Mouse (Mus musculus) CD4-positive helper T cell, adult 2 months (primary cell): ENCODE measurements at regions not wholly inside any gene's neighbourhood (a gene's known extent, or its start where the extent isn't known, plus 50 kb on each side); places are given as distances from the start of the nearest gene placed in this dataset.

Experiments
- DNase-seq: peaks from one replicate; pipeline ENCODE4 v3.0.0-alpha.2; 2012; ENCODE audit warnings: low read depth, missing footprints, low spot score

GRCm38 (mm10) chr5:77620402-77620801 is 212.6 kb upstream of the Igfbp7 start:
- no peak for DNase-seq

- no peak for DNase-seq
These were observed 202.7 kb upstream of the Igfbp7 start for GRCm38 (mm10) chr5:77610496-77610895.

- DNase-seq: no peak
These were observed 186.9 kb upstream of the Igfbp7 start for GRCm38 (mm10) chr5:77594719-77595118.

- no peak for DNase-seq
These were observed 181.4 kb upstream of the Igfbp7 start for GRCm38 (mm10) chr5:77589252-77589651.

GRCm38 (mm10) chr5:77581702-77582101 is 173.9 kb upstream of the Igfbp7 start:
- DNase-seq: no peak

- DNase-seq: no peak
These were observed 173.3 kb upstream of the Igfbp7 start for GRCm38 (mm10) chr5:77581106-77581638.

GRCm38 (mm10) chr5:77579826-77580745 is 172.2 kb upstream of the Igfbp7 start:
- no peak for DNase-seq

- DNase-seq: no peak
These were observed 169.0 kb upstream of the Igfbp7 start for GRCm38 (mm10) chr5:77576881-77577280.

- no peak for DNase-seq
These were observed 167.9 kb upstream of the Igfbp7 start for GRCm38 (mm10) chr5:77575780-77576179.

GRCm38 (mm10) chr5:77570364-77570763 is 162.5 kb upstream of the Igfbp7 start:
- no peak for DNase-seq

- no peak for DNase-seq
These were observed 160.3 kb upstream of the Igfbp7 start for GRCm38 (mm10) chr5:77568121-77568520.

GRCm38 (mm10) chr5:77552580-77552979 is 144.7 kb upstream of the Igfbp7 start:
- DNase-seq: no peak

GRCm38 (mm10) chr5:77552081-77552480 is 144.2 kb upstream of the Igfbp7 start:
- no peak for DNase-seq

GRCm38 (mm10) chr5:77546001-77546620 is 138.3 kb upstream of the Igfbp7 start:
- DNase-seq: no peak

GRCm38 (mm10) chr5:77532261-77533015 is 124.6 kb upstream of the Igfbp7 start:
- no peak for DNase-seq

- no peak for DNase-seq
These were observed 122.5 kb upstream of the Igfbp7 start for GRCm38 (mm10) chr5:77530376-77530775.

- DNase-seq: no peak
These were observed 109.4 kb upstream of the Igfbp7 start for GRCm38 (mm10) chr5:77517252-77517651.

- DNase-seq: no peak
These were observed 107.6 kb upstream of the Igfbp7 start for GRCm38 (mm10) chr5:77515448-77515847.

- no peak for DNase-seq
These were observed 94.8 kb upstream of the Igfbp7 start for GRCm38 (mm10) chr5:77502684-77503083.

- no peak for DNase-seq
These were observed 92.2 kb upstream of the Igfbp7 start for GRCm38 (mm10) chr5:77499949-77500460.

GRCm38 (mm10) chr5:77494601-77495000 is 86.8 kb upstream of the Igfbp7 start:
- DNase-seq: no peak

- DNase-seq: no peak
These were observed 81.1 kb upstream of the Igfbp7 start for GRCm38 (mm10) chr5:77488969-77489368.
